Mouse (Mus musculus) kidney, adult 18-20 months (tissue): ENCODE data around the gene Cabp4.

Source experiments
- DNase-seq: peaks from one replicate; pipeline ENCODE4 v3.0.0; 2021

Cabp4 gene

GRCm38 (mm10) chr19:4164100-4164499 lies 20.3 kb upstream of the Cabp4 start:
- no peak for DNase-seq

GRCm38 (mm10) chr19:4163543-4163887 lies 19.7 kb upstream of the Cabp4 start:
- no peak for DNase-seq

DNA sequence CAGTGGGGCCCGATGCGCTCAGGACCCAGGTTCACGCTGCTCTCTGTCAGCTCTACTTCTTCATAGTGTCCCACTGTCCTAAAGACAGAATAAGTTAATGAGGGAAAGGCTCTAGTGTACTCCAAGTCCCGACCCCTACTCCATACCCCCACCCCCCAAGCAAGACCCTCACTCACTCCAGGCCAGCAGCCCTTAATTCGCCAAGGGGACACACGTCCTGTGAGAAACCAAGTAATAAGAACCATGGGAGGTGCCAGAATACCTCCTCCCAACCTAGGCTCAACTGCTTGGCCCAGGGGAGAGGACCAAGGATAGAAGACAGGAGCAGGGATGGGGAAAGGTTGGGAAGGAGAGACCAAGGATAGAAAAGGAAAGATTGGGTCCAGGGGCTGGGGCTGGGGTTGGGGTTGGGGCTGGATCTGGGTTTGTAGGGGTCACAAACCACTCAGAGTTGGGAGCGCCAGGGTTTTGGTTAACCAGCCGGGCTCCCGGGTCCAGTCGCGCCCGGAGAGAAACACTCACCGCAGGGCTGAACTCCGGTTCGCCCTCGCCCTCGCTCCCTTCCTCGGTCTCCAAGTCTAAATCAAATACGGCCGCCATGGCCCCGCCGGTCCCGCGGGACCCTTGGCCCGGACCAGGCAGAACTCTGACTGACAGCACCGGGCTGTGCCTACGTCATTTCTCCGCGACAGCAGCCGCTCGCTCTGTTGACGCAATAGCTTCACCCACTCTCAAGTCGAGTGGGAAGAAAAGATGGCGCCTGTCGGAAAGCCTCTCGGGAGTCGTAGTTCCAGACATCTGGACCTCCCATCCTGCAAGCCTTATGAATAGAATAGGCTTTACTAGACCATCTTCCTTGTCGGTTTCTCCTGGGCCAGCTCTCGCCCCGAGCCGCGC lies 19.1 kb upstream of the Cabp4 start, which contains the start of gene Rps6kb2:
Rps6kb2 (minus strand) TSS at position 709 of the 897 bp plus-strand sequence.
- peak; percentile 96 for DNase-seq

DNA sequence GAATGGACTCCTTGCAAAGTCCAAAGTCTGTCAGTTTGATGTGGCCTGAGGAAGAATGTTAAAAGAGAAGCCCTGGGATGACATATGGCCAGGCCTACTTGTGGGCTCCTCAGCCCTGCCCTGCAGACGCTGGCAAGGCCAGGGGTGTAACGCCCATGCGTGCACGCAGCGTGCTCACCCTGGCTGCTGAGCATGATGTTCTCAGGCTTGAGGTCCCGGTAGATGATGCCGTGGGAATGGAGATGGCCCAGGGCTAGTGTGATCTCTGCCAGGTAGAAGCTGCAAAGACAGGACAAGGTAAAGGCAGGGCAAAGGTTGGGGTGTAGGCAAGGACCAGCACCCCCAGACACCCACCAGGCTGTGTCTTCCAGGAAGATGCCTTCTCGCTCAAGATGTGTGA lies 15.2 kb upstream of the Cabp4 start:
- no peak for DNase-seq

- DNase-seq: no peak
Observed at GRCm38 (mm10) chr19:4156771-4157170, 12.9 kb upstream of the Cabp4 start.

DNA sequence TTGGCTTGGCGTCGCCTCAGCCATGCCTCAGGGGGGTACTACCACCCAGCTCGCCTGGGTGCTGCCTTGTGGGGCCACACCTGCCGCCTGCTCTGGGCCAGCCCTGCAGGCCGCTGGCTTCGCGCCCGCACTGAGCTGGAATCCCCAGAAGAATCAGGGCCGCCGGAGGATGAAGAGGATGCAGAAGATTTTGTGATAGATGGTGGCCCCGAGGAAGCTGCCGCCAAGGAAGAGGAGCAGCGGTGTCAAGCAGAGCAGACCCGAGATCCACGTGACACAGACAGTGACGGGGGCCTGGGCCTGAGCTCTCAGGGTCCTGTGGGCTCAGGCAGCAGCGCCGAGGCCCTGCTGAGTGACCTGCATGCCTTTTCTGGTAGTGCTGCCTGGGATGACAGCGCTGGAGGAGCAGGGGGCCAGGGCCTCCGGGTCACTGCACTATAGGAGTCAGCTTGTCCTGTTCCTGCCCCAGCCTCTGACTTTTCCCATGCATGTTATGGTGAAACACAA lies 12.3 kb upstream of the Cabp4 start:
- no peak for DNase-seq

GRCm38 (mm10) chr19:4155223-4156072 lies 11.6 kb upstream of the Cabp4 start:
- no peak for DNase-seq

DNA sequence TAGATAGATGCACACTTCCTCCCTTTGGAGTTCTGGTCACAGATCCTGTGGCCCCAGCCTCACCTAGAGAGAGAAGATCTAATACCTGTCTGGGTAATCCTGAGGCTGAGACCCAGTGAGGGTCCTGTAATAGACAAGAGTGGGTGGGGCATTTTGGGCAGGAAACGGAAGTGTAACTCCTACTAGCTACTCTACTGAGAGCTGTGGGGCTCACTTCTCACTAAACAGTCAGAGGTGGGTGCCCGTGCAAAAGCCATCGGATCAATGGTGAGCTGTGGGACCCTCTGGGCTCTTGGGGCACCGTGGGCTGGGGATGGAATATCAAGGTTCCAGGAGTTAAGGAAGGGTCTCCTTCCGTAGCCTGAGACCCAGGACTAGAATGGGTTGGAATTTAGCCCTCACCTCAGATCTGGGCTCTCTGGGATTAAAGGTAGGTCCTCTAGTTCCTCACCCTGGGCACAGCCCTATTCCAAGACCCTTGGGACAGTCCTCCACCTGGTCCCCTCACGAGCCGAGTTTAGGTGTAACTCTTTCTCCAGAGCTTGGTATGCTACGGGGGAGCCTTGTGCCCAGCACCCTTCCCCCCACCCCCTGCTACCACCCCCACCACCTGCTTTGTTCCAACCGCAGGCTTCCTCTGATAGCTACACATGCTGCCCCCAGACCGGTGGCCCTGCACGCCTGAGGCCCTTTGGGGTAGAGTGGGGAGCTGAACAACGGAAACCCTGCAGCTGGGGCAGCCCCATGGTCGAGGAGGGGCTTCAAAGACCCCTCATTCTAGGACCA lies 10.8 kb upstream of the Cabp4 start:
- no peak for DNase-seq

GRCm38 (mm10) chr19:4153232-4153654 lies 9.4 kb upstream of the Cabp4 start, which contains the start of gene Ptprcap:
Ptprcap (plus strand) TSS chr19:4153604.
- DNase-seq: no peak

DNA sequence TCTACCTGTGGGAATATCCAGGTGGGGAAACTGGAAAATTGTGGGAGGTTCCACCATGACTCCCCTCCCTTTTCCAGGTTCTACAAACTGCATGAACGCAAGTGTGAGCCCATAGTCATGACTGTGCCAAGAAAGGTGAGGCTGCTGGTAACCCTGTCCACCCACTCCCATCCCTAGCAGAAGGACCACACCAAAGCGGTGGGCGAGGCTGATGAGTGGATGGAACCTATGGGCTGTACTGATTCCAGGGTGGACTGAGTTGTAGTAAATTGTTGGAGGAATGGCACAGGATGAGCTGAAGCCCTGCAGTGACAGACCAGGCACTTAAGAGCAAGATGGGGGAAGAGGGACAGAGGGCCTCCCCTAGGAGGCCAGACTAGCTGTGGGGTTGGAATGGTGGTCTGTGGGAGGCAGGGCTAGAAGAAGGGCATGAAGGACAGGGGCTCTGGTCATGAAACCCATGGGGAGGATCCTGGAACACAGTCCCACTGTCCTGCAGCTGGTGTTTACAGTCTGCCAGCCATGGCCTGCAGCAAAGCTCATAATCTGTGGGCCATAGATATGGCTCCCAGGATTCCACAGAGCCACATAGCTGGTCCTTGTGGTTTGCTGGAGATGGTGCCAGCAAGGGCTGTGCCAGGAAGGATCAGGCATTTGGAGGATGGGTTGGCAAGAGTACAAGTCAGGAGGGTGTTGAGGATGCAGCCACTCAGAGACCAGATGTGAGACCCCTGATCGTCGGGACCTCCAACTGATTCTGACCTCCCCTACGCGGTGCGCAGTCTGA lies 8.8 kb upstream of the Cabp4 start:
- no peak for DNase-seq

DNA sequence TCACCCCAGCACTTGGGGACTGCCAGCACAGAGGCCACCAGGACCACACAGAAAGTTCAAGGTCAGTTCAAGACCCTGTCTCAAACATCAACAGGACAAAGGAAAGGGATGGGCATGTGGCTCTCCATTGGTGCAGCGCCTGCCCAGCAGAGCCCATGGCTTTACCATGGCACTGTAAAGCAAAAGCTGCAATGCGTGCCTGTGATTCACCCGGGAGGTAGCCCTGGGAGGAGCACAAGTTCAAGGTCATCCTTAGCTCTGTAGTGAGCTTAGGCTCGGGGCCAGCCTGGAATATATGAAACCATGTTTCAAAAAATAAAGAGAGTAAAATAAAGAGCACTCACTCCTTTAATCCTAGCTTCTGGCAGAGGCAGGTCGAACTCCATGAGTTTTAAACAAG lies 8.1 kb upstream of the Cabp4 start:
- no peak for DNase-seq

GRCm38 (mm10) chr19:4151488-4151860 lies 7.6 kb upstream of the Cabp4 start:
- no peak for DNase-seq

DNA sequence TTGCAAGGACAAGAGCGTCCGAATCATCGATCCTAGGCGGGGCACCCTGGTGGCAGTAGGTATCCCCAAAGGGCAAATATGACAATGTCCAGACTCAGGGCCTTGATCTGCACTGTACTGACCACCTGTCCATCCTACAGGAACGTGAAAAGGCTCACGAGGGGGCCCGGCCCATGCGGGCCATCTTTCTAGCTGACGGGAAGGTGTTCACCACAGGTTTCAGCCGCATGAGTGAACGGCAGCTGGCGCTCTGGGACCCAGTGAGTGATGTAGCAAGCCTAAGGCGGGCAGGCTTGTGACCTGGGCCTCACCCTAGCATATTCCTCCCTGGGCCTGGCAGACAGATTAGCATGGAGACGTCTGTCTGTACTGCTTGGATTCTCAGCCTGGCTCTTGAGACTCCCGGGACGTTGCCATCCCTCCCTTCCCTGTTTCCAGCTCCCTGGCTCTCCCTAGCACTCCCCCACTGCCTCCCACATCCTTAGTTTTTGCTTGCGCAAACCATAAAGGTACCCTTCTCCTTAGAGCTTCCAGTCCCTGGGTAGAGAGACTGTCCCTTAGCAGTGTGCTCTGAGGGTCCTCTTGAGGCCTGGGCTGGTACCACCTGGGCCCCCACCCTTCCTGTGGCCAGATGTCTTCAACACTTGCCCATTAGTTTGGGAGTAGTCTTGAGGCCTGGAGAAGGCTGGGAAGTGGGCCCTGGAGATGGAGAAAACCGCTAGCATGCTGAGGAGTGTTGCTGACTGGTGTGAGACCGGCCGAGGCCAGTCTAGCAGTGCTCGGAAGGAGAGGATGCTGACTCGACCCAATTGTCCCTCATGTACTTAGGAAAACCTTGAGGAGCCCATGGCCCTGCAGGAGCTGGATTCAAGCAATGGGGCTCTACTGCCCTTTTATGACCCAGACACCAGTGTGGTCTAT lies 7.0 kb upstream of the Cabp4 start:
- no peak for DNase-seq

GRCm38 (mm10) chr19:4149764-4150461 lies 6.1 kb upstream of the Cabp4 start:
- DNase-seq: no peak

- no peak for DNase-seq
Observed at GRCm38 (mm10) chr19:4149283-4149682, 5.5 kb upstream of the Cabp4 start.

DNA sequence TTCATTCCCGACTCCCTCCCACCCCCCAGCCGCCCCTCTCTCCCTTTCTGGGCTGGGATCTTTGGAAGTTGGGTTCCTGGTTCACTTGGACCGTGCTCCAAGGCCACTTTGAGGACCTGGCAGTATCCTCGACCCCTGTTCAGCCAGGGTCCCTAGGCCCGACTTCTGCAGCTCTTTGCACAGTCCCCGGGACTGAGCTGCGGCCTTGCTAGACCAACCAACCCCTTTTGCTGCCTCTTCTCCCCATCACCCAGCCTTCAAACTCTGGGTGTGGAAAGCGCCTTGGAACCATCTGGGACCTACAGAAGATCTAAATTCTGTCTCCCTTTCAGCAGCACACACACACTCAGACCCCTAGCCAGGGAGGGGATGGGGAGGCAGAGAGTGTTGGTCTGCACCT lies 5.0 kb upstream of the Cabp4 start:
- no peak for DNase-seq

- DNase-seq: peak; percentile 99
Observed at GRCm38 (mm10) chr19:4148491-4148806, 4.6 kb upstream of the Cabp4 start, which contains the start of gene Coro1b. Coro1b (plus strand) TSS chr19:4148619.

GRCm38 (mm10) chr19:4147782-4148490 lies 4.1 kb upstream of the Cabp4 start:
- no peak for DNase-seq

GRCm38 (mm10) chr19:4147022-4147405 lies 3.2 kb upstream of the Cabp4 start:
- no peak for DNase-seq
